Mouse (Mus musculus): ENCODE results near the gene Zbtb16. TPM values are rescaled to one million over a fixed set of nuclear protein-coding genes. Genes with fewer than 3 reads are reported as not detected.
A peak's percentile ranks its signal among the peaks of the same experiment; 100 is the strongest.

Gene Zbtb16
- polyA plus RNA-seq, 1 experiment from 2014 or later: 7.0 TPM

DNA sequence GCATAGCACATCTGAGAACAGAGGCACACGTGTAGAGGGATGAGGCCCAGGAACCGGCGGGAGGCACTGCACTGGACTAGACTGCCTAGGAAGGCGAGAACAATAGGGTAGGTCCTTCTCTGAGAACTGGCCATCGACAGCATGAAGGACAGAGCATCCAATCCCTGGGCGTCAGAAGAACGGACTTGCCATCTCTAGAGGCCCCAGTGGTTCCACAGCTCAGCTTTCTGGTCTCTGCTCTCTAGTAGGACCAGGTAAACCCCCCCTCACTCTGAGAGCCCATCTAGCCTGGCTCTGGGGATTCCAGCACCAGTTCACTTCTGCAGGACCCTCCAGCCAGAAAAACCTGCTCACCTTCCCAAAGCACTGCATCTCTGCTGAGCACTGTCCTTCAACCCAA, 148.1 kb downstream of the Zbtb16 start:
- Histone ChIP-seq H3K4me2 (no peak overlapping the region), H3K36me3 (no peaks in the 10 kb centered on the region), H3K4me1 (no peaks in the 10 kb centered on the region), H3K4me3 (no peak overlapping the region), H3K27me3 (no peaks in the 10 kb centered on the region), H3K9ac (no peak overlapping the region), H3K9me3 (no peaks in the 10 kb centered on the region), H3K27ac (no peak overlapping the region)
- no peak for ATAC-seq (ENCODE audit: borderline replicate concordance, extremely low read depth, low FRiP score, low TSS enrichment)
- WGBS: 70% methylated on average over 7 of the region's 7 CpGs

DNA sequence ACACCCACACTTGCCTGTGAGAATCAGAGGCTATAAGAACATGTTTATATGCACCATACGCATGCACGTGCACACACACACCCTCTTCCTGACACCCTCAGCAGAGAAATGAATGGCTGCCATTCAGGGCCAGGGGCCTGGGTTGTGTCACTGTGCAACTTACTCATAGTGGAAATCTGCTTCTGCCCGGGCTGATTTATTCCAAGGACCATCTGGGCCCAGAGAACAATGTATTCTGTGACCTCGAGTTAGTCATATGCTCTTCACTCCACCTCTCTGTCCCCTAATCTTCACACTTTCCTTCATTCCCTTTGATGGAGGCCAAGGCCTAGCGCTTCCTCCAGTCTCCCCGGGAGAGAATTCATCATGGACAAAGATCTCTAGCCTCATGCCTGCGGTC, 150.3 kb downstream of the Zbtb16 start:
- H3K4me1 ChIP-seq: no peaks in the 10 kb centered on the region
- H3K9me3 ChIP-seq: no peaks in the 10 kb centered on the region
- H3K9ac ChIP-seq: no peak overlapping the region
- H3K27ac ChIP-seq: no peak overlapping the region
- no peak overlapping the region for H3K4me2 ChIP-seq
- no peak for ATAC-seq (ENCODE audit: borderline replicate concordance, extremely low read depth, low FRiP score, low TSS enrichment)
- no peaks in the 10 kb centered on the region for H3K36me3 ChIP-seq
- 69% methylated on average over 7 of the region's 7 CpGs for WGBS
- no peaks in the 10 kb centered on the region for H3K27me3 ChIP-seq
- no peak overlapping the region for H3K4me3 ChIP-seq

DNA sequence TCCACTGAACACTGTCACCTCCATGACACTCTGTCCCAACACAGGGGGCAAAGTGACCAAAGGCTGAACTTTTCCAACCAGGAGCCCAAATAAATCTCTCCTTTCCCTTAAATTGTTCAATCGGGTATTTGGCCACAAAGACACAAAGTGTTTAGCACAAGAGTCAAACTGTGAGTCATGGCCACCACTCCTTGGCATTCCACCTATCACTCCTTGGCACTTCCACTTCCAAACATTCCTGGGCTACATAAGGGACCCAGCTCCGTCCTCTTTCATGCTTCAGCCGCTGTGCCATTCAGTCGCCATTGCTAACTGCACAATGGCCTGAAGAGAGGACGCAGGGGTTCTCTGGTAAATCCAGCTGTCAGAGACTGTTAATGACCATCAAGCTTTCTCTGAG, 151.9 kb downstream of the Zbtb16 start:
- H3K9ac ChIP-seq: no peak overlapping the region
- H3K27me3 ChIP-seq: no peaks in the 10 kb centered on the region
- 78% methylated on average over 5 of the region's 5 CpGs for WGBS
- H3K27ac ChIP-seq: no peak overlapping the region
- H3K4me1 ChIP-seq: peaks cover 5% of the 10 kb centered on the region
- no peak overlapping the region for H3K4me3 ChIP-seq
- H3K4me2 ChIP-seq: no peak overlapping the region
- no peaks in the 10 kb centered on the region for H3K36me3 ChIP-seq
- no peak for ATAC-seq (ENCODE audit: borderline replicate concordance, extremely low read depth, low FRiP score, low TSS enrichment)
- H3K9me3 ChIP-seq: no peaks in the 10 kb centered on the region

DNA sequence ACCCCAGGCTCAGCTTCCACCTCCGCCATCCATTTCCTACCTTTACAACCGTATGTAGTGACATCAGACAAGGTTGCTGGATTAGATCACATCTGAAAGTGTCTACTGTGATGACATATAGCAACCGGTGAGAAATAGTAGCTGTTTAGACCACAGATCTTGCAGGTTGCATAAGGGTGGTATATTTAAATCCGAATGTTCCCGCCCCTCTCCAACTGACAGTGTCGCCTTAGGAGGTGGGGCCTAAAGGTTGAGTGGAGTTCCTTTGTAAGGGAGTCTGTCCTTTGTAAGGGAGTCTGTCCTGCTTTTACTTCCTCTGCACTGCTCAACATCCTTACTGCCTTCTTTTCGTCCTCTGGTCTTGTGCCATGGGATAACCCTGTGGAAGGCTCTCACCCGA, 154.8 kb downstream of the Zbtb16 start:
- Histone ChIP-seq H3K9ac (no peak overlapping the region), H3K4me2 (no peak overlapping the region), H3K27me3 (no peaks in the 10 kb centered on the region), H3K9me3 (no peaks in the 10 kb centered on the region), H3K36me3 (no peaks in the 10 kb centered on the region), H3K4me1 (peaks cover 10% of the 10 kb centered on the region), H3K27ac (no peak overlapping the region), H3K4me3 (no peak overlapping the region)
- 86% methylated on average over 8 of the region's 8 CpGs for WGBS
- ATAC-seq (ENCODE audit: borderline replicate concordance, extremely low read depth, low FRiP score, low TSS enrichment): no peak

DNA sequence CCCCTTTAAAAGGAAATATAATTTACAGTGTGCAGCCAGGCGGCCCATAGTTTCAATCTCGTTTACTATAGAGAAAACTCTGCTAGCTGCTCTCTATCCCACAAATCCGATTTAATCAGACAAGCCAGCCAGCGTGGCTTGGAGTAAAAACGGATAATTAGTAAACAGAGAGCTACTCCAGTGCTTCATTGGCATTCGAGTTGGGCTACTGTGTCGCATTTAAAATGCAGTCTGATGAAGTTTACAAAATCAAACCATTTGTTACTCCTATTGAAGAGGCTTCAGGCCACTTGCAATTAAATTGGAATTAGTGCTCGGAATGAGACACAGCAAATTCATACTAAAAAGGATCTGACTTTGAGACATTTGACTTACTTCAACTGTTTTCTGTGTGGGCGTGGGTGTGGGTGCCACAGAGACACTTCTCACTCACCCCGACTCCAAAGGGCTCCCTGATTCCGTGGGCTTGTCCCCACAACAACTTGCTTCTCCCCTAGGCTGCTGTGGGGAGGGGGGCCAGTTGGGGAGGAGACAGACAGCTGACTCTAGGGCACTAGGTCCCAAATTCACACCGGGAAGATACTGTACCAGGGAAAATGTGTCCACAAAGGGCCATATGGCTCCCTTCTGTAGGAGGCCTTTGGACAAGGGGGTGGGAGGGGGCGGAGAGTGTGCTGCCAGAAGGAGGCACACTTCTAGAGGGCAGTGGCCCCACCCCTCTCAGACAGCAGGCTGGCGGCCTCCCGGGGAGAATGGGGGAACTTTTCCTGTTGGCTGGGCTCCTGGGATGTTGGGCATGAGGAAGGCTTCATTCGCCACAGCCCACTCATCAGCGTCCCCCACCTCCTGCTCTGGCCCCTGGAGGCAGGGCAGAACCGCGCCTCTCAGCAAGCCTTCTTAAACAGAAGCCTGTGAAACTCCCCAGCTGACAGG, 157.3 kb downstream of the Zbtb16 start:
- ATAC-seq (ENCODE audit: borderline replicate concordance, extremely low read depth, low FRiP score, low TSS enrichment): peak; percentile 69
- Histone ChIP-seq H3K27me3 (no peaks in the 10 kb centered on the region), H3K9ac (no peak overlapping the region), H3K4me2 (no peak overlapping the region), H3K27ac (no peak overlapping the region), H3K4me1 (peaks cover 28% of the 10 kb centered on the region), H3K36me3 (no peaks in the 10 kb centered on the region), H3K4me3 (no peak overlapping the region), H3K9me3 (no peaks in the 10 kb centered on the region)
- 30% methylated on average over 19 of the region's 19 CpGs for WGBS

DNA sequence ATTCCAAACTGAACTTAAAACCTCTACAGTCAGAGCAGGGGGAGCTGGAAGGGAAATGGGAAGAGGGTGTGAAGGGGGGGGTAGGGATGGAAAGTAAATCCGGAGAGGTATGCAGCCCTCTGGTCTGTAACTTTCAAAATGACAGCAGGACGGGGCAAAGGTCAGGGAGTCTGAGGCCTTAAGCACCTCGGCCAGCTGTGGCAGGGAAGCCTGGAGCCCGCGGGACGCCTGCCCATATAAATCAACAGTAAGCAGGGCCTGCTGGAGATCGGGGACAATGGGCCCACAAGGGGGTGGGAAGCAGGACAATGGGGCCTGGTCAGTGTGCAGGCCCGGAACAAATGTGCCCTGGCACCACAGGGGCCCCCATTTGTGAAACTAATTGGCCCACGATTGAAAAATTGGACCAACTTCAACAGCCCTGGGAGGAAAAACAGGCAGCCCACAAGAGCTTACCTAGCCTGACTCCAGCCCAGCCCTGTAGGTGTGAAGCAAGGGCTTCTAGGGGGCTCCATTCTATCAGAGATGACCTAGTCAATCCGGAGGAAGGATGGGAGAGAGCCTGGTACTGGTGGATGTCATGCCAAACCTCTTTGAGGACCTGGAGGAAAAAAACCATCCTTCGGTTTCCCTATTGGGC, 160.8 kb downstream of the Zbtb16 start:
- H3K4me3 ChIP-seq: no peak overlapping the region
- no peak for ATAC-seq (ENCODE audit: borderline replicate concordance, extremely low read depth, low FRiP score, low TSS enrichment)
- H3K9me3 ChIP-seq: no peaks in the 10 kb centered on the region
- WGBS: 28% methylated on average over 11 of the region's 11 CpGs
- no peaks in the 10 kb centered on the region for H3K36me3 ChIP-seq
- H3K27me3 ChIP-seq: no peaks in the 10 kb centered on the region
- no peak overlapping the region for H3K9ac ChIP-seq
- H3K27ac ChIP-seq: no peak overlapping the region
- no peak overlapping the region for H3K4me2 ChIP-seq
- peaks cover 30% of the 10 kb centered on the region for H3K4me1 ChIP-seq

DNA sequence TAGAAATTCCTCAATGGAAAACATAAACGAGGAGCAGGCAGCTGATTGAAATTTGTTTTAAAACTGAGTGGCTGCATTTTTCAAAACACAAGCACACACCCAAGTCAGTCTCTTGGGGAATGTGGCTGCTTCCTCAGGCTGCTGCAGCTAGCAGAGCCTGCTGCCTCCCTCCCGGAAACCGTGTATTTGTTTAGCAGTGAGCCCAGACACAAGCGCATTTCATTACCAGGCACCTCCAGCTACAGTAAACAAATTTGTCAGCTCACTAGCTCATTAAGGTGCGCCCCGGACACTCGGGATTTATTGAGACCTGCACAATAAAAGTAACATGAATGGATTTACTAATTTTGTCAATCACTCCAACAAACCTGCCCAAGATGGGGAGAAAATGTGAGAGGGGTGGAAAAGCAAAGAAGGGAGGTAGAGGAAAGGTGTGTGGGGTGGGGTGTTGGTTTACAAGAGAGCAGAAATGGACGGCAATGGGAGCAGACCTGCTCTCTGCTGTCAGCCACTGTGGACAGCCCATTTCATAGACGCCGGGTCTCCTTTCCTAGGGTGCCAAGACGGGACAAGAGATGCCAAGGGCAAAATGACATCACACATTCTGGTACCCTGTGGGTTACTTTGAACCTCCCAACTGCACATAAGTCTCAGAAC, 161.5 kb downstream of the Zbtb16 start:
- H3K4me2 ChIP-seq: no peak overlapping the region
- peak overlapping the region; percentile 51; the same call in 1 of the 2 replicates for H3K27ac ChIP-seq
- H3K4me3 ChIP-seq: no peak overlapping the region
- H3K9ac ChIP-seq: no peak overlapping the region
- no peaks in the 10 kb centered on the region for H3K36me3 ChIP-seq
- 17% methylated on average over 11 of the region's 11 CpGs for WGBS
- H3K4me1 ChIP-seq: peaks cover 29% of the 10 kb centered on the region
- no peak for ATAC-seq (ENCODE audit: borderline replicate concordance, extremely low read depth, low FRiP score, low TSS enrichment)
- no peaks in the 10 kb centered on the region for H3K27me3 ChIP-seq
- no peaks in the 10 kb centered on the region for H3K9me3 ChIP-seq

DNA sequence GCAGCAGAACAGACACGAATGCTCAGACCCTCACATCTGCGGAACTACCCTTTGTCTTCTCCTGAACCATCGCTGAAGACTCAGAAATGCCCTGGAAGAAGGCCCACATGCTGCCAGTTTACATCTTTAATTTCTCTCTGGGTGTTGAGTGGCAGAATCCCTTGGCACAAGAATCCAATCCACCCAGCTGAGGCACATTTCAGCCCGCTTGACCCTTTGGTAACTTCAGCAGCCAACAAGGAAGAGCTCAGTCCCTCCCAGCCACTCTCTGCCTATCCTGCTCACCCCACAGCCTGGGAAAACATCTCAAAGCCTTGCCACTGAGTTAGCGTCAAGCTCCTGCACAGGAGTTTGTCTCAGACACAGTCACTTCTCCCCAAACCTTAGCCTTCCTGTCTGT, 162.2 kb downstream of the Zbtb16 start:
- H3K4me1 ChIP-seq: peaks cover 22% of the 10 kb centered on the region
- ATAC-seq (ENCODE audit: borderline replicate concordance, extremely low read depth, low FRiP score, low TSS enrichment): no peak
- no peak overlapping the region for H3K4me2 ChIP-seq
- no peaks in the 10 kb centered on the region for H3K9me3 ChIP-seq
- WGBS: 39% methylated on average over 5 of the region's 5 CpGs
- H3K36me3 ChIP-seq: no peaks in the 10 kb centered on the region
- H3K27me3 ChIP-seq: no peaks in the 10 kb centered on the region
- H3K9ac ChIP-seq: no peak overlapping the region
- peak overlapping the region; percentile 51; the same call in 1 of the 2 replicates for H3K27ac ChIP-seq
- no peak overlapping the region for H3K4me3 ChIP-seq

DNA sequence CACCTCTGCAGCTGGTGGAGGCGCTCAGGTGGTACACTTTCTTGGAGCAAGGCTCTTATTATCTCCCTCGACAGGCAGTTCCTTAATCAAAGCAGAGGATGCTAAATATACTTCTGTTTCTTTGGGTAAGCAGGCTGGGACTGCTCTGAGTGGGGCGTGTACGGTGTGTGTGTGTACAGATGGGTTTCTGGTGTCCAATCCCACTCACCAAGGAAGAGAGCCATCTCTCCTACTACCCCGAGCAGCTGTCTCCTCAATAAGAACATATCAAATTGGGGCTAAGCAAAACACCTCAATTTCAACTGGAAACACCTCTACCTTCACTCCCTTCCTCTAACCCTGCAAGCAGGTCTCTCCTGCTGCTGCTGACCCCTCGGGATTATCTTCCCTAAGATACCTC, 162.8 kb downstream of the Zbtb16 start:
- Histone ChIP-seq H3K4me2 (no peak overlapping the region), H3K27ac (no peak overlapping the region), H3K4me3 (no peak overlapping the region), H3K9ac (no peak overlapping the region), H3K4me1 (peaks cover 20% of the 10 kb centered on the region), H3K36me3 (no peaks in the 10 kb centered on the region), H3K9me3 (no peaks in the 10 kb centered on the region), H3K27me3 (no peaks in the 10 kb centered on the region; the same call in 1 of the 2 replicates)
- no peak for ATAC-seq (ENCODE audit: borderline replicate concordance, extremely low read depth, low FRiP score, low TSS enrichment)
- 67% methylated on average over 6 of the region's 6 CpGs for WGBS

DNA sequence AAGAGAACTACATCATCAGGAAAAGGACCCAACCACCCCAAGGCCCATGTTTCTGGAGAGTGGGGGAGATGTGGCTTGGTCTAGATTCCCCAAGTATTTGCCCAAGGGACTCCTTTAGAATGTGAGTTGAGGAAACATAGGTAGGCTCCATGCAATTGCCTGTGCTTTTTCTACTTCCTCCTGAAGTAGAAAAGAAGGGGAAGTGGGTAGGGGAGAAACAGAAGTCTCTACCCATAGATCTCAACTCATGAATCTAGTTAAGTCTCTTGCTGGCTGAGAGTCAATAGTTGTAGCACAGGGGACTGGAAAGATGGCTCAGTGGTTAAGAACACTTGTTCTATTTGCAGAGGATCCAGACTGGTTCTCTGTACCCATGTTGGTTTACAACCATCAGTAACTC, 164.2 kb downstream of the Zbtb16 start:
- Histone ChIP-seq H3K4me1 (peaks cover 20% of the 10 kb centered on the region), H3K4me3 (no peak overlapping the region), H3K36me3 (no peaks in the 10 kb centered on the region), H3K27ac (no peak overlapping the region), H3K9me3 (no peaks in the 10 kb centered on the region), H3K9ac (no peak overlapping the region), H3K4me2 (no peak overlapping the region), H3K27me3 (no peaks in the 10 kb centered on the region; the same call in 1 of the 2 replicates)
- no peak for ATAC-seq (ENCODE audit: borderline replicate concordance, extremely low read depth, low FRiP score, low TSS enrichment)

DNA sequence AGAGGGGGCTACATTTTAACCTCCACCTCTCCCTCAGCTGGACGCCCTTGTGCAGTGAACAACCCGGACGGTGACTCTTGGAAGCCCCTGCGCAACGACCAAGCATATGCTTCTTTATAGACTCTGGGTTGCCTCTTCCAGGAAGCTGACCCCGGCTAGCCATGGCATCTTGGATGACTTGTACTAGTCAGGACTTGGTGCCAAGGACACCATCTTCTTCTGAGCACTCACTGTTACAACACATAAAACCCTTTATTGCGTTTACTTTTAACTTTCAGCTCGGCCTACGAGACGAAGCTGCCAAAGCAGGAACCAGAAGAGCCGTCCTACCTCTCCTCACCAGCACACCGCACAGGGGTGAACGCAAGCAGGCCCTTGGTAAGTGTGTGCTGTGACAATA, 165.9 kb downstream of the Zbtb16 start:
- Histone ChIP-seq H3K27ac (no peak overlapping the region), H3K27me3 (peaks cover 3% of the 10 kb centered on the region; the same call in 1 of the 2 replicates), H3K4me3 (no peak overlapping the region), H3K4me2 (no peak overlapping the region), H3K9ac (no peak overlapping the region), H3K36me3 (no peaks in the 10 kb centered on the region), H3K9me3 (no peaks in the 10 kb centered on the region), H3K4me1 (peaks cover 17% of the 10 kb centered on the region)
- WGBS: 59% methylated on average over 13 of the region's 13 CpGs
- no peak for ATAC-seq (ENCODE audit: borderline replicate concordance, extremely low read depth, low FRiP score, low TSS enrichment)

DNA sequence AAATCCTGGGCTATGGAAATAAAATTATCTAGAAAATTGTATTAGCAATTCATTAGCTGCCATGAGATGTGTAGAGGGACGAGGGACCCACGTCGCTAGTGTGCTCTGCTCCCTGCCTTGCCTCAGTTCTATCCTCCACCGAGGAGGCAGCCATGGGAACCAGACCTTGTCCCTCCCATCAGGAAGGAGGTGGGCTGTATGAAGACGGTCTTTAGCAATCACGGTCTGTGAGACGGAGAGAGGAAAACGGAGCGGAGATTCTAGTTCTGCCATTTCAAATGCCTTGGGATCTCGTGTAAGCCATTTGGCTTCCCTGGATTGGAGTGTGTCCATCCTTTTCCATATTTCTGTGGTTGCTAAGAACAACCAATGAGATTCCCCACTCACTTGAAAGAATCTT, 166.3 kb downstream of the Zbtb16 start:
- 66% methylated on average over 10 of the region's 10 CpGs for WGBS
- H3K9me3 ChIP-seq: no peaks in the 10 kb centered on the region
- no peak for ATAC-seq (ENCODE audit: borderline replicate concordance, extremely low read depth, low FRiP score, low TSS enrichment)
- no peak overlapping the region for H3K4me3 ChIP-seq
- H3K27me3 ChIP-seq: peaks cover 8% of the 10 kb centered on the region; the same call in 1 of the 2 replicates
- peaks cover 12% of the 10 kb centered on the region for H3K4me1 ChIP-seq
- H3K36me3 ChIP-seq: no peaks in the 10 kb centered on the region
- no peak overlapping the region for H3K9ac ChIP-seq
- no peak overlapping the region for H3K4me2 ChIP-seq
- H3K27ac ChIP-seq: no peak overlapping the region
